Mouse (Mus musculus) B cell, adult (primary cell): ENCODE results near the gene Rspo3. TPM values are rescaled to one million over a fixed set of nuclear protein-coding genes. Genes with fewer than 3 reads are reported as not detected.

ENCODE experiments used
- total RNA-seq: library from RNA; stranded (reverse); gene quantifications from 4 replicates; pipeline ENCODE4 v1.2.4, GENCODE M21; 2023; ENCODE audit not compliant: inconsistent age

The Rspo3 gene
- not detected in 4 replicates for total RNA-seq

DNA sequence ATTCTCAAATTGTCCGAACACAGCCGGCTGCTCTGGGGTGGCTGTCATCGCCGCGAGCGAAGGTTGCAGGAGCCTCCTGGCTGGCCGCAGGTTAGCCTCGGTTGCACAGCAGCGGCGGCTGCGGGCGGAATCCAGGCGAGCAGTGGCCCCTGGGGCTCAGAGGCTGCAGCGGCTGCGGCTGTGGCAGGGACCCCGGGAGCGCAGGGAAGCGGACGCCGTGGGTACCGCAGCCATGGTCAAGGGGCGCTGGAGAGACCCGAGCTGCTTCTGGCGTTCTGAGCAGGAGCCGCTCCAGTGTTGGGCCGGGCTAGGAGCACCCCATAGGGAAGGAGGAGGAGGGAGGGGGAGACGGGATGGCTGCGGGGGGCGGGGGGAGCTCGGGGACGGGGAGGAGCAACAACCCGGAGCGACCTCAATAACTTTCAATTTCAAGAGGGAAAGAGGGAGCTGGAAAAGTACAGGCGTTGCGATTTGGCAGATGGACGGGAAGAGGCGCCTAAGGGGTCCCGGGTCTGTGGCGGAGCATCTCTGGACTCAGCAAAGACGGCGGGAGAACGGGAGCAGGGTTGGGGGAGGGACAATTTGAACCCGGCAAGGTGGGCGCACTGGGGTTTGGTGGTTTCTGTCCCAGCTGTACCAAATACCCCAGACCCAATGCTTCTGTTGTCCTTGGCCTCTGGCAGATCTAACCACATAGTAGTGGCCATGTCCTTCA lies at the start of gene Rspo3:
Rspo3 (minus strand) TSS at position 322 of the 715 bp plus-strand sequence.

Other genes with a start within 250 kb of the Rspo3 start
- gene Echdc1, start 222.7 kb downstream of the Rspo3 start, total RNA-seq = 6.8 to 18.4 TPM (median 11.3 TPM) in 4 replicates
- gene Rnf146, start 173.4 kb downstream of the Rspo3 start, total RNA-seq = 68.9 to 81.0 TPM (median 74.2 TPM) in 4 replicates